Mouse (Mus musculus): ENCODE data around the gene Klk1b5. TPM values are rescaled to one million over a fixed set of nuclear protein-coding genes. Genes with fewer than 3 reads are reported as not detected.

Klk1b5 gene
- 0.64 TPM for polyA plus RNA-seq (2014; fragmentation: Illumina TruSeq; extraction: RNeasy Lipid Tissue Mini Kit (QIAGEN cat#74804); ENCODE audit: low read depth, low replicate concordance)

GRCm38 (mm10) chr7:44215645-44216044, at the start of gene Klk1b5:
Gene Klk1b5 (plus strand): TSS chr7:44215945.

GRCm38 (mm10) chr7:44187936-44188335, 27.8 kb upstream of the Klk1b5 start, which contains the start of gene Klk1b24:
Gene Klk1b24 (plus strand): TSS chr7:44188236.

GRCm38 (mm10) chr7:44197891-44198290, 17.9 kb upstream of the Klk1b5 start, which contains the start of gene Klk1b3:
Gene Klk1b3 (plus strand): TSS chr7:44198191.

GRCm38 (mm10) chr7:44207135-44207534, 8.6 kb upstream of the Klk1b5 start, which contains the start of gene Klk1b4:
Gene Klk1b4 (plus strand): TSS chr7:44207435.

GRCm38 (mm10) chr7:44225076-44225475, 9.3 kb downstream of the Klk1b5 start, which contains the start of gene Klk1:
Gene Klk1 (plus strand): TSS chr7:44225360.

GRCm38 (mm10) chr7:44235909-44236308, 20.2 kb downstream of the Klk1b5 start, which contains the start of gene Gm36864:
Gene Gm36864 (plus strand): TSS chr7:44236177.

GRCm38 (mm10) chr7:44246055-44246983, 30.6 kb downstream of the Klk1b5 start, which contains the start of the genes 1700028J19Rik and 2410002F23Rik:
Gene 1700028J19Rik (minus strand): TSS chr7:44246695.
Gene 2410002F23Rik (plus strand): TSS chr7:44246722.

GRCm38 (mm10) chr7:44257278-44257677, 41.5 kb downstream of the Klk1b5 start, which contains the start of gene Acp4:
Gene Acp4 (minus strand): TSS chr7:44257378.

GRCm38 (mm10) chr7:44261147-44261546, 45.4 kb downstream of the Klk1b5 start, which contains the start of gene Gm15517:
Gene Gm15517 (plus strand): TSS chr7:44261447.

Other genes with a start within 250 kb of the Klk1b5 start
- gene Klk1b1, start 249.2 kb upstream of the Klk1b5 start, polyA plus RNA-seq (2014; fragmentation: Illumina TruSeq; extraction: RNeasy Lipid Tissue Mini Kit (QIAGEN cat#74804); ENCODE audit: low read depth, low replicate concordance): not detected
- gene Klk1b9, start 239.9 kb upstream of the Klk1b5 start, polyA plus RNA-seq (2014; fragmentation: Illumina TruSeq; extraction: RNeasy Lipid Tissue Mini Kit (QIAGEN cat#74804); ENCODE audit: low read depth, low replicate concordance): 11.7 TPM
- gene Klk1b11, start 220.1 kb upstream of the Klk1b5 start, polyA plus RNA-seq (2014; fragmentation: Illumina TruSeq; extraction: RNeasy Lipid Tissue Mini Kit (QIAGEN cat#74804); ENCODE audit: low read depth, low replicate concordance): not detected
- gene Klk1b26, start 203.8 kb upstream of the Klk1b5 start, polyA plus RNA-seq (2014; fragmentation: Illumina TruSeq; extraction: RNeasy Lipid Tissue Mini Kit (QIAGEN cat#74804); ENCODE audit: low read depth, low replicate concordance): 6.9 TPM
- gene Klk1b27, start 163.7 kb upstream of the Klk1b5 start, polyA plus RNA-seq (2014; fragmentation: Illumina TruSeq; extraction: RNeasy Lipid Tissue Mini Kit (QIAGEN cat#74804); ENCODE audit: low read depth, low replicate concordance): 7.8 TPM
- gene Klk1b21, start 113.6 kb upstream of the Klk1b5 start, polyA plus RNA-seq (2014; fragmentation: Illumina TruSeq; extraction: RNeasy Lipid Tissue Mini Kit (QIAGEN cat#74804); ENCODE audit: low read depth, low replicate concordance): 28.5 TPM
- gene Klk1b22, start 103.3 kb upstream of the Klk1b5 start, polyA plus RNA-seq (2014; fragmentation: Illumina TruSeq; extraction: RNeasy Lipid Tissue Mini Kit (QIAGEN cat#74804); ENCODE audit: low read depth, low replicate concordance): 6.4 TPM
- 0.99 TPM for gene Klk1b16, start 79.2 kb upstream of the Klk1b5 start, polyA plus RNA-seq (2014; fragmentation: Illumina TruSeq; extraction: RNeasy Lipid Tissue Mini Kit (QIAGEN cat#74804); ENCODE audit: low read depth, low replicate concordance)
- gene Klk1b24, start 27.7 kb upstream of the Klk1b5 start, polyA plus RNA-seq (2014; fragmentation: Illumina TruSeq; extraction: RNeasy Lipid Tissue Mini Kit (QIAGEN cat#74804); ENCODE audit: low read depth, low replicate concordance): 10.9 TPM
- gene Klk1b3, start 17.8 kb upstream of the Klk1b5 start, polyA plus RNA-seq (2014; fragmentation: Illumina TruSeq; extraction: RNeasy Lipid Tissue Mini Kit (QIAGEN cat#74804); ENCODE audit: low read depth, low replicate concordance): 2.6 TPM
- not detected for gene Klk1b4, start 8.5 kb upstream of the Klk1b5 start, polyA plus RNA-seq (2014; fragmentation: Illumina TruSeq; extraction: RNeasy Lipid Tissue Mini Kit (QIAGEN cat#74804); ENCODE audit: low read depth, low replicate concordance)
- 1.4 TPM for gene Klk1, start 9.4 kb downstream of the Klk1b5 start, polyA plus RNA-seq (2014; fragmentation: Illumina TruSeq; extraction: RNeasy Lipid Tissue Mini Kit (QIAGEN cat#74804); ENCODE audit: low read depth, low replicate concordance)
- gene Gm36864, start 20.2 kb downstream of the Klk1b5 start, polyA plus RNA-seq (2014; fragmentation: Illumina TruSeq; extraction: RNeasy Lipid Tissue Mini Kit (QIAGEN cat#74804); ENCODE audit: low read depth, low replicate concordance): 76.3 TPM
- 52.1 TPM for gene 1700028J19Rik, start 30.8 kb downstream of the Klk1b5 start, polyA plus RNA-seq (2014; fragmentation: Illumina TruSeq; extraction: RNeasy Lipid Tissue Mini Kit (QIAGEN cat#74804); ENCODE audit: low read depth, low replicate concordance)
- gene 2410002F23Rik, start 30.8 kb downstream of the Klk1b5 start, polyA plus RNA-seq (2014; fragmentation: Illumina TruSeq; extraction: RNeasy Lipid Tissue Mini Kit (QIAGEN cat#74804); ENCODE audit: low read depth, low replicate concordance): 32.7 TPM
- not detected for gene Acp4, start 41.4 kb downstream of the Klk1b5 start, polyA plus RNA-seq (2014; fragmentation: Illumina TruSeq; extraction: RNeasy Lipid Tissue Mini Kit (QIAGEN cat#74804); ENCODE audit: low read depth, low replicate concordance)
- gene Gm15517, start 45.5 kb downstream of the Klk1b5 start, polyA plus RNA-seq (2014; fragmentation: Illumina TruSeq; extraction: RNeasy Lipid Tissue Mini Kit (QIAGEN cat#74804); ENCODE audit: low read depth, low replicate concordance): 13.7 TPM
- 0.48 TPM for gene Clec11a, start 91.0 kb downstream of the Klk1b5 start, polyA plus RNA-seq (2014; fragmentation: Illumina TruSeq; extraction: RNeasy Lipid Tissue Mini Kit (QIAGEN cat#74804); ENCODE audit: low read depth, low replicate concordance)
- 0.31 TPM for gene Shank1, start 94.3 kb downstream of the Klk1b5 start, polyA plus RNA-seq (2014; fragmentation: Illumina TruSeq; extraction: RNeasy Lipid Tissue Mini Kit (QIAGEN cat#74804); ENCODE audit: low read depth, low replicate concordance)
- gene Syt3, start 168.2 kb downstream of the Klk1b5 start, polyA plus RNA-seq (2014; fragmentation: Illumina TruSeq; extraction: RNeasy Lipid Tissue Mini Kit (QIAGEN cat#74804); ENCODE audit: low read depth, low replicate concordance): 0.07 TPM
- gene 1700008O03Rik, start 169.9 kb downstream of the Klk1b5 start, polyA plus RNA-seq (2014; fragmentation: Illumina TruSeq; extraction: RNeasy Lipid Tissue Mini Kit (QIAGEN cat#74804); ENCODE audit: low read depth, low replicate concordance): 1.1 TPM
- gene Lrrc4b, start 213.1 kb downstream of the Klk1b5 start, polyA plus RNA-seq (2014; fragmentation: Illumina TruSeq; extraction: RNeasy Lipid Tissue Mini Kit (QIAGEN cat#74804); ENCODE audit: low read depth, low replicate concordance): not detected
- gene Aspdh, start 249.4 kb downstream of the Klk1b5 start, polyA plus RNA-seq (2014; fragmentation: Illumina TruSeq; extraction: RNeasy Lipid Tissue Mini Kit (QIAGEN cat#74804); ENCODE audit: low read depth, low replicate concordance): not detected

Data from testis, adult 10 weeks (tissue).